Mouse (Mus musculus): ENCODE data around the gene Cdk2ap2. TPM values are rescaled to one million over a fixed set of nuclear protein-coding genes. Genes with fewer than 3 reads are reported as not detected.
"Not testable (repeated sequence)": the region's sequence is repeated elsewhere in the genome, so short reads cannot be mapped to it uniquely, and the experiment has no call there.

The Cdk2ap2 gene
- polyA plus RNA-seq, 1 experiment from 2014 or later: 93.8 TPM

DNA sequence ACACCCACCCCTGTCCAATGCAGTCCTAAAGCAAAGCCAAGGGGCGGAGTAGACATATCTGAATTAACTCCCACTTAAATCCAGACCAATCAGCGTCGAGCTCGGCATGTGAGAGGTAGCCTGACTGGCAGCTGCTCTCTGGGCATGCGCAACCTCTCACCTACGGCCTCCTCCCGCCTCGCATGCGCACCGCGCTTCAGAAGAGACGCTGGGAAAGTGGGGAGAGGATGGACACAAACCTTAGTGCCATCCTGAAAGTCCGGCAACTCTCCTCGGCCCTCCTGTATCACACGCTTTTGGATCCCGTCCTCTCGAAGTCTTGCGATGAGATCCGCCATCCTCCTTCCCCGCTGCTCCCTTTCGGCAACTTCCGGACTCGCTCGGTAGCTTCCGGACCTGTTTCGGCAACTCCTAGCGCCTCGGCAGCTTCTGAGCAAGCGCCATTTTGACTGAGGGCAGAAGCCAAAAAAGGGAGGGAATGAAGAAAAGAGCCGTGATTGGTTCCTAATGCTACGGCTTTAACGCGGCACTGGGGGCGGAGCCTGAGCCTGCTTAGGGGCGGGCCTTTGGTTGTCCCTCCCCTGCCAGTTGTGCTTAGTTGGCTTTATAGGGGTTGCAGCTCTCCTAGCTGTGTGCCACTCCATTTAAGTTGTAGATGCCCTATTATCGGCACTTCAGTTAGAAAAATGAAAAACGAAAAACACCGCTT is 24.3 kb downstream of the Cdk2ap2 start:
- no peak for TF ChIP-seq CTCF (IDR thresholded peaks at IDR 0.05)
- H3K27me3 ChIP-seq: no peaks in the 10 kb centered on the region
- peak; percentile 82 for ATAC-seq
- in situ Hi-C loops (cut with MboI; ENCODE audit: low pct_unique_long_range_greater_than_20kb): loop anchor here (5.0 kb wide), 1 partner anchor 81 kb away; the partner anchor contains the start of gene Rad9a
- DNase-seq (ENCODE audit: low read depth, low spot score): peak; percentile 90
- ChIA-PET CTCF (interaction anchor here (0.8 to 2.4 kb wide), 5 partner anchors 8 to 107 kb away, joined by 3 to 11 read pairs (median 4); partner anchors contain the start of gene Pitpnm1), POLR2A (interaction anchor here (0.8 to 1.2 kb wide), 6 partner anchors 13 to 95 kb away, joined by 3 to 5 read pairs (median 4); partner anchors contain the start of gene Pitpnm1)

DNA sequence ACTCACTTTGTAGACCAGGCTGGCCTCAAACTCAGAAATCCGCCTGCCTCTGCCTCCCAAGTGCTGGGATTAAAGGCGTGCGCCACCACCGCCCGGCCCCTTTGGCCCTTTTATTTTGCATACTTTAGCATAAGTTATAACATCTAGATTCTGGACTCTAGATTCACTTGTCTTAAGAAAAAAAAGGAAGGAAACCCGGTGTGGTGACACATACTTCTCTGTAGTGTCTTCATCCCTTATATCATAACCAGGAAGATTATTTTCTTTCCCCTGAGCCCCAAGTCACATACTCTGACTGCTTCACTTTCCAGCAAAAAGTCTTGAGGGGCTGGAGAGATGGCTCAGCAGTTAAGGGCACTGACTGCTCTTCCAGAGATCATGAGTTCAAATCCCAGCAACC is 24.9 kb downstream of the Cdk2ap2 start:
- CTCF ChIA-PET: interaction anchor here (0.8 to 2.4 kb wide), 3 partner anchors 22 to 80 kb away, joined by 3 to 11 read pairs (median 4); partner anchors contain the start of gene Pitpnm1
- ATAC-seq; DNase-seq (ENCODE audit: low read depth, low spot score); POLR2A ChIA-PET; H3K27me3 ChIP-seq: not testable (repeated sequence)
- in situ Hi-C loops (cut with MboI; ENCODE audit: low pct_unique_long_range_greater_than_20kb): loop anchor here (5.0 kb wide), 1 partner anchor 80 kb away; the partner anchor contains the start of gene Rad9a

DNA sequence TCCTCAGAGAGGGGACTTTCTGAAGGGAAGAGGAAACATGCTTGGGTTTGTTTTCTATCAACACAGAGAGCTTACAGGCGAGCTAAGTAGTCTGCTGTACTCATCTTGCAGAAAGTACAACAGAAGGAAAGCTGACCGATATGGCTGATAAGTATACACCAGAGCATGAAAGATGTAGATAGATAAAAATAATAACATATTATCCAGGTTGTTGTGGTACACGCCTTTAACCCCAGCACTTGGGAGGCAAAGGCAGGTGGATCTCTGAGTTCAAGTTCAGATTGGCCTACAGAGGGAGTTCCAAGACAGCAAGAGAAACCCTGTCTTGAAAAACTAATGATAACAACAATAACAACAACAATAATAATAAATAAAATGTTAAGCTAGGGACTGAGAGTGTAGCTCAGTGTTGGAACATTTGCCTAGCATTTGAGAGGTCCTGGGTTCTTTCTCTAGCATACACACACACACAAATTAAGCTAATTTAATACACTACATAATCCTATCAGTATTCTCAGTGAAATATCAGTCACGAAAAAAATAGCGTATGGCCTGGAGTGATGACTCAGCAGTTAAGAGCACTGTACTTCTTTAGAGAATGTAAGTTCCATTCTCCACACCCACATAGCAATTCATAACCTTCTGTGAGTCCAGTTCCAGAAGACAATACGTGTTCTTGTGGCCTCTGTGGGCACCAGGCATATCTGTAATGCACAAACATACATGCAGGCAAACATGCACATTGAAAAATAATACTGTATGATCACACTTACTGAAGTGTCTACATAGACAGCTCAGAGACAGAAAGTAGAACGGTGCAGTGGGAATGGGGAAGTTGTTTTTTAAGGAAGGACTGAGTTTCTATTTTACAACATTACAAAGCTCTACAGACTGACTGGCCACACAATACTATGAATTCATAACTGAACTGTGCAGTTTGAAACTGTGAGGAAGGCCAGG is 25.7 kb downstream of the Cdk2ap2 start:
- in situ Hi-C loops (cut with MboI; ENCODE audit: low pct_unique_long_range_greater_than_20kb): loop anchor here (5.0 kb wide), 1 partner anchor 80 kb away; the partner anchor contains the start of gene Rad9a
- CTCF ChIA-PET: interaction anchor here (1.1 to 2.4 kb wide), 3 partner anchors 23 to 105 kb away, joined by 4 to 11 read pairs (median 6); partner anchors contain the start of gene Pitpnm1
- POLR2A ChIA-PET: no interaction called here
- H3K27me3 ChIP-seq: no peaks in the 10 kb centered on the region
- ATAC-seq (no peak), DNase-seq (ENCODE audit: low read depth, low spot score) (no peak)
- no peak for TF ChIP-seq CTCF (IDR thresholded peaks at IDR 0.05)

DNA sequence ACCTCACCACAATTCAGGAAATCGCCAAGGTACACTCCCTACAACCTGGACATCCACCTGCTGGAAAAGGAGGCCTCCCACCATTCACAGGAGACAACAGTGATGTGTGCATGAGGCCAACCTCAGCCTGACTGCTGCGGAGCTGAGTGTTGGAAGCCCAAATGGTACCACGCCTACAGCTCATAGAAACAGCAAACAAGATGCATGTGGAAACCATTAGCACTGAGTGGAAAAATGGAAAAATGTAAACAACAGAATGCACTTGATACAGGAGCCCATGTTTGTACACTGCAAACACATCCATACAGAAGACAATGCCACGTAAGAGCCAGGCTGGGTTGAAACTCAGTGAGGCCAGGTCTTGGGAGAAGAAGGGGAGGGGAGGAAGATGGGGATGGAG is 27.4 kb downstream of the Cdk2ap2 start:
- ChIA-PET CTCF (interaction anchor here (1.0 to 2.4 kb wide), 10 partner anchors 8 to 104 kb away, joined by 3 to 9 read pairs (median 6); partner anchors contain the start of genes Cabp4, Pitpnm1 and Rad9a), POLR2A (interaction anchor here (0.8 to 1.7 kb wide), 2 partner anchors 104 to 122 kb away, joined by 3 to 4 read pairs; no protein-coding TSS in a partner anchor)
- no peak for TF ChIP-seq CTCF (IDR thresholded peaks at IDR 0.05)
- in situ Hi-C loops (cut with MboI; ENCODE audit: low pct_unique_long_range_greater_than_20kb): loop anchor here (5.0 kb wide), 1 partner anchor 78 kb away; the partner anchor contains the start of gene Rad9a
- DNase-seq (ENCODE audit: low read depth, low spot score) (no peak), ATAC-seq (no peak)
- H3K27me3 ChIP-seq: no peaks in the 10 kb centered on the region

DNA sequence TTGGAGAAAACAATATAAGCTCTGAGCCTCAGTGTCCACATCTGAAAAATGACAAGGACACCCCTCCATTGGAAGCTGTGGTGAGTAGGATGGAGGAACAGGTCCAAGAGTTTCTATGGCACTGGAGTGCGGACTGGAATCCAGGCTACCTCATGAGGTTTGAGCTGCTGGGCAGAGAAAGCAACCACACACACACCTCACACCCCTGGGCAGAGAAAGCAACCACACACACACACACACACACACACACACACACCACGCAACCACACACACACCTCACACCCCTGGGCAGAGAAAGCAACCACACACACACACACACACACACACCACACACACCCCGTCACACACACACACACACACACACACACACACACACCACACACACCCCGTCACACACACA is 28.3 kb downstream of the Cdk2ap2 start:
- CTCF ChIA-PET: interaction anchor here (0.8 to 2.4 kb wide), 11 partner anchors 9 to 103 kb away, joined by 3 to 9 read pairs (median 5); partner anchors contain the start of genes Cabp4, Pitpnm1 and Rad9a
- ATAC-seq; DNase-seq (ENCODE audit: low read depth, low spot score); H3K27me3 ChIP-seq; in situ Hi-C loops (cut with MboI; ENCODE audit: low pct_unique_long_range_greater_than_20kb): not testable (repeated sequence)
- POLR2A ChIA-PET: interaction anchor here (0.7 to 1.9 kb wide), 4 partner anchors 71 to 121 kb away, joined by 3 to 10 read pairs (median 5); no protein-coding TSS in a partner anchor

DNA sequence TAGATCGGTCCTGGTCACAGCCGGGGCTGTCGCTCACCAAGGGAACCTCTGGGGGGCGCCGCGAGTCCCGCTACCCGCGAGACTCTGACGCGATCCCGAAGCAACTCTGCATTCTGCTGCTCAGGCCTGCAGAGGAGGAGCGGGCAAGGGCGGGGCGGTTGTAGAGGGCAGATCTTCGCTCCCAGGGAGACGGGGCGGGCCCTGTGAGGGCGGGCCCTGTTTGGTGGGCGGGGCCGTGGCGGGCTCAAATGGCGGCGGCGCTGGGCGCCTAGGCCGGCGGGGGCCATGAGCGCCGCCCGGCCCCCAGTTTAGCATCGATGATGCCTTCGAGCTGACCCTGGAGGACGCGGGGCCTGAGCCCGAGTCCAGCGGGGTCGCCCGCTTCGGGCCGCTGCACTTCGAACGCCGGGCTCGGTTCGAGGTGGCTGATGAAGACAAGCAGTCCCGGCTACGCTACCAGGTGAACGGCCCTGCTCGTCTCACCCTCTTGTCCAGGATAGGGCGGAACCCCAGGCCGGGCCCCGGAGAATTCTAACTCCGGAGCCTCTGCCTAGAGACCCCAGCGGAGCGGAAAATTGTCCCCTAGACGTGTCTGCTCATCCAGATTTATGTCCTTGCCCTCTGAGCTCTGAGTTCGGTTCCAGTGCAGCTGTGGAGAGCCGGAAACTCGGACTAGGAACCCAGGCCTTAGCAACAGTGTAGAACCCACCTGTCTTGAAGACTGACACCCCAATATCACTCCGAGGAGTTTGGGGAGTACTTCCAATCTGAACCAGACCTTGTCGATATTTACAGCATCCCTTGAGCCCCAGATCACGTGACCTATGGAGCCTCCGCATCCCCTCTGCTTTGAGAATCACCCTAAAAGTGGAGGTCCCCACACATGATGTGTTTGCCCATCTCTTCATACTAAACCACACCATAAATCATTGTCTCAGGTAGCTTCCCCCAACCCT is 29.0 kb downstream of the Cdk2ap2 start, which contains the start of gene Aip:
Gene Aip (minus strand): TSS at position 118 of the 956 bp plus-strand sequence.
- in situ Hi-C loops (cut with MboI; ENCODE audit: low pct_unique_long_range_greater_than_20kb): no loop called here
- ATAC-seq (peak; percentile 78), DNase-seq (ENCODE audit: low read depth, low spot score) (no peak)
- POLR2A ChIA-PET: interaction anchor here (0.7 to 1.9 kb wide), 12 partner anchors 9 to 104 kb away, joined by 3 to 10 read pairs (median 3); partner anchors contain the start of genes Cdk2ap2, Pitpnm1 and Rad9a
- TF ChIP-seq CTCF (IDR thresholded peaks at IDR 0.05): no peak
- no peaks in the 10 kb centered on the region for H3K27me3 ChIP-seq
- CTCF ChIA-PET: interaction anchor here (0.8 to 2.4 kb wide), 11 partner anchors 10 to 102 kb away, joined by 3 to 9 read pairs (median 5); partner anchors contain the start of genes Cabp4, Pitpnm1 and Rad9a

- in situ Hi-C loops (cut with MboI; ENCODE audit: low pct_unique_long_range_greater_than_20kb): no loop called here
- ATAC-seq (no peak), DNase-seq (ENCODE audit: low read depth, low spot score) (no peak)
- TF ChIP-seq CTCF (IDR thresholded peaks at IDR 0.05): no peak
- no peaks in the 10 kb centered on the region for H3K27me3 ChIP-seq
- POLR2A ChIA-PET: interaction anchor here (0.8 to 1.9 kb wide), 9 partner anchors 8 to 74 kb away, joined by 3 to 10 read pairs (median 3); partner anchors contain the start of genes Cdk2ap2, Pitpnm1 and Rad9a
- CTCF ChIA-PET: interaction anchor here (2.4 kb wide), 1 partner anchor 74 kb away, joined by 8 read pairs; the partner anchor contains the start of gene Rad9a
Observed at GRCm38 (mm10) chr19:4126759-4127495, 29.9 kb downstream of the Cdk2ap2 start.

- no peak for TF ChIP-seq CTCF (IDR thresholded peaks at IDR 0.05)
- H3K27me3 ChIP-seq: no peaks in the 10 kb centered on the region
- ATAC-seq (no peak), DNase-seq (ENCODE audit: low read depth, low spot score) (no peak)
- ChIA-PET POLR2A (interaction anchor here (1.0 to 2.1 kb wide), 3 partner anchors 26 to 63 kb away, joined by 3 to 6 read pairs (median 6); partner anchors contain the start of gene Ppp1ca), CTCF (interaction anchor here (0.8 kb wide), 1 partner anchor 9 kb away, joined by 4 read pairs; no protein-coding TSS in a partner anchor)
- in situ Hi-C loops (cut with MboI; ENCODE audit: low pct_unique_long_range_greater_than_20kb): no loop called here
Observed at GRCm38 (mm10) chr19:4129462-4129861, 32.5 kb downstream of the Cdk2ap2 start.

Measured in Patski (cell line).